Mouse (Mus musculus) intestine, embryonic 15.5 days (tissue): ENCODE results near the gene Plekha5. TPM values are rescaled to one million over a fixed set of nuclear protein-coding genes. Genes with fewer than 3 reads are reported as not detected.
"Not testable (repeated sequence)": the region's sequence is repeated elsewhere in the genome, so short reads cannot be mapped to it uniquely, and the experiment has no call there.

Source experiments
- ATAC-seq: fragments of 200-750 bp; cut with Nextera tagmentation; 2 replicates; pipeline ENCODE4 v1.8.0; 2017; ENCODE audit warnings: moderate TSS enrichment, moderate library complexity
- H3K27ac ChIP-seq: fragments of 300-500 bp; sonication (generic); 2 replicates; pipeline ENCODE4 v1.5.1; 2015; ENCODE audit warnings: mild to moderate bottlenecking, inconsistent platforms
- H3K27me3 ChIP-seq: fragments of 300-500 bp; sonication (generic); replicated peaks from 2 replicates; pipeline ENCODE4 v1.6.1; 2015; ENCODE audit warnings: inconsistent platforms
- H3K36me3 ChIP-seq: fragments of 300-500 bp; sonication (generic); 2 replicates; pipeline ENCODE4 v1.6.1; 2015; ENCODE audit warnings: inconsistent platforms
- H3K4me1 ChIP-seq: fragments of 300-500 bp; sonication (generic); replicated peaks from 2 replicates; pipeline ENCODE4 v1.6.1; 2015; ENCODE audit warnings: inconsistent platforms
- H3K4me2 ChIP-seq: fragments of 300-500 bp; sonication (generic); replicated peaks from 2 replicates; pipeline ENCODE4 v1.6.1; 2015; ENCODE audit warnings: mild to moderate bottlenecking, inconsistent platforms
- H3K4me3 ChIP-seq: fragments of 300-500 bp; sonication (generic); replicated peaks from 2 replicates; pipeline ENCODE4 v1.5.1; 2015; ENCODE audit warnings: inconsistent platforms
- H3K9ac ChIP-seq: fragments of 300-500 bp; sonication (generic); 2 replicates; pipeline ENCODE4 v1.6.1; 2015; ENCODE audit warnings: inconsistent platforms
- H3K9me3 ChIP-seq: fragments of 300-500 bp; sonication (generic); 2 replicates; pipeline ENCODE4 v1.6.1; 2016; ENCODE audit warnings: inconsistent platforms
- WGBS: fragments of 180-500 bp; shearing (Covaris S2); methylation state at CpG from one replicate; pipeline ENCODE4 v1.1.7; 2015; 5-methylcytosine and 5-hydroxymethylcytosine counted together
- polyA plus RNA-seq: library from polyadenylated mRNA; unstranded; fragments of >200 nt; fragmentation: Nextera tagmentation; extraction: Ambion mirVana; gene quantifications from 2 replicates; pipeline ENCODE4 v1.2.1, GENCODE M21; 2015

Plekha5 gene
- polyA plus RNA-seq, 1 experiment from 2014 or later: 43.2 TPM

DNA sequence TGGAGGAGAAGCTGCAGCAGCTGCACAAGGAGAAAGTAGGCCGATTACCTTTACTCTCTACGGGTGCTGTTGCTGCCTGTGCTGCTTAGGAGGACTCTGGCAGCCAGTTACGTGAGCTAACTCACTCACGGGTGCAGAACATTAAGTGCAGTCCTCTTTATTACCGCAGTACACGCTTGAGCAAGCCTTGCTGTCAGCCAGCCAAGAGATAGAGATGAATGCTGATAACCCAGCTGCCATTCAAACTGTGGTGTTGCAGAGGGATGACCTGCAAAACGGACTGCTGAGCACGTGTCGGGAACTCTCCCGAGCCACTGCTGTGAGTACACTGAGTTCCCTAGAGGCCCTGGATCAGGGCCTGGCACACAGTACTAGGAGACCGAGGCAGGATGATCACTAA is 146.3 kb downstream of the Plekha5 start:
- Histone ChIP-seq H3K4me3 (no peak overlapping the region), H3K9me3 (no peaks in the 10 kb centered on the region), H3K27me3 (no peaks in the 10 kb centered on the region), H3K27ac (no peak overlapping the region), H3K36me3 (peaks cover 24% of the 10 kb centered on the region), H3K4me1 (no peaks in the 10 kb centered on the region), H3K9ac (no peak overlapping the region), H3K4me2 (no peak overlapping the region)
- WGBS: 79% methylated on average over 11 of the region's 11 CpGs
- peak; percentile 88 for ATAC-seq

GRCm38 (mm10) chr6:140574943-140575342 is 151.1 kb downstream of the Plekha5 start:
- 90% methylated on average over 3 of the region's 3 CpGs for WGBS
- H3K4me3 ChIP-seq: no peak overlapping the region
- no peaks in the 10 kb centered on the region for H3K9me3 ChIP-seq
- no peak overlapping the region for H3K4me2 ChIP-seq
- no peaks in the 10 kb centered on the region for H3K4me1 ChIP-seq
- no peaks in the 10 kb centered on the region for H3K27me3 ChIP-seq
- H3K27ac ChIP-seq: no peak overlapping the region
- no peak overlapping the region for H3K9ac ChIP-seq
- peaks cover 28% of the 10 kb centered on the region for H3K36me3 ChIP-seq
- no peak for ATAC-seq

DNA sequence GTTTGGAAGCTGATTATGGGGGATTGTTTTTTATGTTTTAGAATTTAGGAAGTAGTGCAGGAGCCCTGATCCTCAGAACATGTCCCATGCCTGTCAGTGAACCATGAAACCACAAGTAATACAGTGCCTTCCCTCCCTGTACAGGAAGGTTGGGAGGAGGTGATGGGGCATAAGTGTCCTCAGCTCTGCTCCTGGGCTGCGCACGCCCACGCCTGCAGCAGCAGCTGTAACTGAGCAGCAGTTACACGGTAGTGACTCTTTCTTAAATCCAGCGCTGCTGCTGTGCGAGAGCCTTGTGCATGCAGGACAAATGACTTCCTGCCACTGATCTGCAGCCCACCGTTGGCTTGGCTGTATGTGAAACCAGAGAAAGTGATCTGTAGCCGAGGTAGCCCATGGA is 152.3 kb downstream of the Plekha5 start:
- no peak for ATAC-seq
- H3K4me1 ChIP-seq: no peaks in the 10 kb centered on the region
- no peak overlapping the region for H3K4me2 ChIP-seq
- no peak overlapping the region for H3K27ac ChIP-seq
- no peak overlapping the region for H3K9ac ChIP-seq
- H3K27me3 ChIP-seq: no peaks in the 10 kb centered on the region
- 69% methylated on average over 8 of the region's 8 CpGs for WGBS
- no peaks in the 10 kb centered on the region for H3K9me3 ChIP-seq
- peaks cover 23% of the 10 kb centered on the region for H3K36me3 ChIP-seq
- no peak overlapping the region for H3K4me3 ChIP-seq

GRCm38 (mm10) chr6:140576961-140577821 is 153.3 kb downstream of the Plekha5 start:
- H3K27me3 ChIP-seq: no peaks in the 10 kb centered on the region
- WGBS: 69% methylated on average over 18 of the region's 18 CpGs
- no peak overlapping the region for H3K9ac ChIP-seq
- H3K4me3 ChIP-seq: no peak overlapping the region
- no peak overlapping the region for H3K27ac ChIP-seq
- peak; percentile 77 for ATAC-seq
- no peaks in the 10 kb centered on the region for H3K4me1 ChIP-seq
- no peaks in the 10 kb centered on the region for H3K9me3 ChIP-seq
- H3K36me3 ChIP-seq: peaks cover 23% of the 10 kb centered on the region
- H3K4me2 ChIP-seq: no peak overlapping the region

GRCm38 (mm10) chr6:140577822-140578170 is 153.9 kb downstream of the Plekha5 start:
- WGBS: 95% methylated on average over 4 of the region's 4 CpGs
- no peak overlapping the region for H3K4me2 ChIP-seq
- peaks cover 23% of the 10 kb centered on the region for H3K36me3 ChIP-seq

GRCm38 (mm10) chr6:140578985-140579384 is 155.1 kb downstream of the Plekha5 start:
- not testable (repeated sequence) for ATAC-seq, H3K4me1 ChIP-seq, H3K4me2 ChIP-seq, H3K27ac ChIP-seq, H3K9ac ChIP-seq, H3K9me3 ChIP-seq, H3K4me3 ChIP-seq, H3K27me3 ChIP-seq
- peaks cover 15% of the 10 kb centered on the region for H3K36me3 ChIP-seq

More at GRCm38 (mm10) chr6:140577822-140578170, 153.9 kb downstream of the Plekha5 start:
- Histone ChIP-seq H3K27ac (no peak overlapping the region), H3K27me3 (no peaks in the 10 kb centered on the region), H3K4me1 (no peaks in the 10 kb centered on the region), H3K9ac (no peak overlapping the region), H3K9me3 (no peaks in the 10 kb centered on the region), H3K4me3 (no peak overlapping the region)
- ATAC-seq: no peak

- Histone ChIP-seq H3K4me3 (no peak overlapping the region), H3K4me1 (no peaks in the 10 kb centered on the region), H3K9ac (no peak overlapping the region), H3K9me3 (no peaks in the 10 kb centered on the region), H3K4me2 (no peak overlapping the region), H3K27me3 (no peaks in the 10 kb centered on the region), H3K36me3 (peaks cover 9% of the 10 kb centered on the region; the same call in 1 of the 2 replicates), H3K27ac (no peak overlapping the region)
- ATAC-seq: no peak
- WGBS: 74% methylated on average over 4 of the region's 4 CpGs
Measured at GRCm38 (mm10) chr6:140580170-140580569, 156.3 kb downstream of the Plekha5 start.

GRCm38 (mm10) chr6:140586714-140587259 is 162.9 kb downstream of the Plekha5 start:
- Histone ChIP-seq H3K9me3 (no peaks in the 10 kb centered on the region), H3K4me2 (no peak overlapping the region), H3K4me1 (no peaks in the 10 kb centered on the region), H3K27ac (no peak overlapping the region), H3K27me3 (no peaks in the 10 kb centered on the region), H3K4me3 (no peak overlapping the region), H3K36me3 (peaks cover 25% of the 10 kb centered on the region), H3K9ac (no peak overlapping the region)
- no peak for ATAC-seq
- 81% methylated on average over 8 of the region's 8 CpGs for WGBS

DNA sequence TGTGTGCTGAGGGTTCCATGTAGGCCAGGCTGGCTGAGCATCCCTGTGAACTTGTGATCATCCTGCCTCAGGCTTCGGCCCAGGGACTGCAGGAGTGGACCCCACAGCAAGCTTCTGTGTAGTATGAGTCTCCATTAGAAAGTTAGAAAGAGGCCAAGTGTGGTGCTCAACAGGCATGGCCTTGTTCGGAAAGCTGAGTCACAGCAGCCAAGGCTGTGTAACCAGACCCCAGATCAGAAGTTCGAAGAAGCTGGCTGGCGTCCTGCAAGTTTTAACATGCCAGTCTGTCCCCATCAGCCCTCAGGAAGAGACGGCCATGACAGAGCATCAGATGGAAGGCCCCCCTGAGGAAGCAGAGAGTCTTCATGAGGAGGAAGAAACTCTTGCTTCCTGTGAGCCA is 167.5 kb downstream of the Plekha5 start:
- no peak overlapping the region for H3K27ac ChIP-seq
- H3K36me3 ChIP-seq: peaks cover 31% of the 10 kb centered on the region
- no peaks in the 10 kb centered on the region for H3K9me3 ChIP-seq
- 89% methylated on average over 5 of the region's 5 CpGs for WGBS
- H3K4me2 ChIP-seq: no peak overlapping the region
- no peak overlapping the region for H3K9ac ChIP-seq
- no peak for ATAC-seq
- H3K4me1 ChIP-seq: 0 out of 2 replicates have a peak, but pooled peaks cover 3% of the 10 kb centered on the region
- H3K27me3 ChIP-seq: no peaks in the 10 kb centered on the region
- no peak overlapping the region for H3K4me3 ChIP-seq

- 74% methylated on average over 8 of the region's 8 CpGs for WGBS
- Histone ChIP-seq H3K9me3 (no peaks in the 10 kb centered on the region), H3K4me3 (no peak overlapping the region), H3K27ac (no peak overlapping the region), H3K9ac (no peak overlapping the region), H3K4me2 (no peak overlapping the region), H3K27me3 (no peaks in the 10 kb centered on the region), H3K36me3 (peaks cover 31% of the 10 kb centered on the region), H3K4me1 (0 out of 2 replicates have a peak, but pooled peaks cover 3% of the 10 kb centered on the region)
- peak; percentile 75 for ATAC-seq
Measured at GRCm38 (mm10) chr6:140592713-140593112, 168.9 kb downstream of the Plekha5 start.

DNA sequence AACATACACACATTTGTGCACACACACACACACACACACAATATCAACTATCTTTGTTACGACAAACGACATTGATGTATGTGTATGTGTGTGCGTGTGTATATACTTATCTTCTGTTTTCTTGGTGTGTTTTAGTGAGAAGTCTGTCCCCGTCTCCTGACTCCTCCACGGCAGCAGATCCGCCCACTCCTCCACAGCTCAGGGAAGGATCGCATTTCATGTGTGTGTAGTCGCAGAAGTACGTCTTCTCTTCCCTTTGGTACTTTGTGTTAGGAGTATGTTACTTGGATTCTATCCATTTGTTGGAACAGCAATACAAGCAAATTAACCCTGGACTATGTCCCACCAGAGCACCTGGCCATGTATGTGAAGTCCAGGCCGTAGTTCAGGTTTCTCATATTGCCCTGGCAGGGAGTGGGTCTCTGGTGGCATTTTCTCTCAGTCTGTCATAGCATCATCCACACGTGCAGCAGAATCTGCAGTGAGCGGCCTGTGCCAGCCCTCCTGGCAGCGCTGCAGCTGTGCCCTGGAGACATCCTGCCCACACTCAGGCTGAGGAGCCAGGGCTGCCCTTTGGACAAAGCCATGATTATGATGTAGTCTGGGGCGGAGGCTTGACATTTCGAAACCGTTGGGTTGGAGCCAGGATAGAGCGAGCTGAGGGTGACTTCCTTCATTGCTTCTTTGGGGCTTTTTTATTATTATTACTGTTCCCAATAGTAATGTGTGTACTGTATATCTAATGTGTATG is 169.7 kb downstream of the Plekha5 start:
- H3K9me3 ChIP-seq: no peaks in the 10 kb centered on the region
- peak overlapping the region; percentile 22; the same call in 1 of the 2 replicates for H3K27ac ChIP-seq
- H3K36me3 ChIP-seq: peaks cover 25% of the 10 kb centered on the region
- H3K4me3 ChIP-seq: no peak overlapping the region
- no peak overlapping the region for H3K4me2 ChIP-seq
- 0 out of 2 replicates have a peak, but pooled peaks cover 3% of the 10 kb centered on the region for H3K4me1 ChIP-seq
- peak; percentile 82 for ATAC-seq
- 72% methylated on average over 17 of the region's 17 CpGs for WGBS
- H3K27me3 ChIP-seq: no peaks in the 10 kb centered on the region
- no peak overlapping the region for H3K9ac ChIP-seq

DNA sequence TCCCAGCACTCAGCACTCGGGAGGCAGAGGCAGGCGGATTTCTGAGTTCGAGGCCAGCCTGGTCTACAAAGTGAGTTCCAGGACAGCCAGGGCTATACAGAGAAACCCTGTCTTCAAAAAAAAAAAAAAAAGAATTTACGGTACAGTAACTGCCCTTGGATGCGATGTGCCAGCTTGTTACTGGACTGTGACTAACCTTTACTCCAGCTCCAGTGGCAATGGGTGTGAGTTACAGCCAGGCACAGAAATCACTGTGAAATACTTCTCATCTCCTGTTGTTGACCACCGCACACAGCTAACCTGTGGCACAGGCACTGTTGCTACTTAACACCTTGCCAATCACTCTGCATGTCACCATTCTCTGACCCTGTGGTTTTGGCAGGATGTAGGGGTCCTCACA is 171.7 kb downstream of the Plekha5 start:
- H3K27me3 ChIP-seq, H3K9me3 ChIP-seq, H3K4me3 ChIP-seq, H3K9ac ChIP-seq, H3K4me1 ChIP-seq, ATAC-seq, H3K27ac ChIP-seq, H3K4me2 ChIP-seq: not testable (repeated sequence)
- peaks cover 24% of the 10 kb centered on the region for H3K36me3 ChIP-seq
- WGBS: 89% methylated on average over 6 of the region's 6 CpGs
